Mouse (Mus musculus) liver, embryonic 16.5 days (tissue): ENCODE data around the gene Eml3. TPM values are rescaled to one million over a fixed set of nuclear protein-coding genes. Genes with fewer than 3 reads are reported as not detected.

Source experiments
- ATAC-seq: fragments of 200-750 bp; cut with Nextera tagmentation; 2 replicates; pipeline ENCODE4 v1.8.0; 2017; ENCODE audit warnings: low read depth, mild to moderate bottlenecking, moderate number of reproducible peaks, moderate library complexity
- H3K27ac ChIP-seq: fragments of 300-500 bp; sonication (generic); 2 replicates; pipeline ENCODE4 v1.5.1; 2014; ENCODE audit warnings: mild to moderate bottlenecking, low read length
- H3K27me3 ChIP-seq: fragments of 300-500 bp; sonication (generic); 2 replicates; pipeline ENCODE4 v1.6.1; 2014; ENCODE audit warnings: low read depth, low read length, mixed read lengths; ENCODE audit not compliant: control insufficient read depth, insufficient read depth
- H3K36me3 ChIP-seq: fragments of 300-500 bp; sonication (generic); 2 replicates; pipeline ENCODE4 v1.6.1; 2014; ENCODE audit warnings: mild to moderate bottlenecking; ENCODE audit not compliant: control insufficient read depth, insufficient read depth
- H3K4me1 ChIP-seq: fragments of 300-500 bp; sonication (generic); 2 replicates; pipeline ENCODE4 v1.6.1; 2014; ENCODE audit warnings: low read depth, low read length, mixed read lengths; ENCODE audit not compliant: control insufficient read depth
- H3K4me2 ChIP-seq: fragments of 300-500 bp; sonication (generic); 2 replicates; pipeline ENCODE4 v1.6.1; 2014; ENCODE audit warnings: low read depth, low read length, mixed read lengths
- H3K4me3 ChIP-seq: fragments of 300-500 bp; sonication (generic); 2 replicates; pipeline ENCODE4 v1.5.1; 2014; ENCODE audit warnings: low read depth, mild to moderate bottlenecking, low read length
- H3K9ac ChIP-seq: fragments of 300-500 bp; sonication (generic); 2 replicates; pipeline ENCODE4 v1.6.1; 2014; ENCODE audit warnings: low read depth, low read length
- H3K9me3 ChIP-seq: fragments of 300-500 bp; sonication (generic); replicated peaks from 2 replicates; pipeline ENCODE4 v1.6.1; 2016; ENCODE audit warnings: low read length; ENCODE audit not compliant: control insufficient read depth
- WGBS: fragments of 180-500 bp; shearing (Covaris S2); extraction: QIAGEN DNeasy Blood & Tissue Kit; methylation state at CpG from one replicate; pipeline ENCODE4 v1.1.7; 2014; ENCODE audit not compliant: insufficient replicate concordance; 5-methylcytosine and 5-hydroxymethylcytosine counted together
- polyA plus RNA-seq: library from polyadenylated mRNA; unstranded; fragments of >200 nt; fragmentation: Nextera tagmentation; extraction: Ambion mirVana; gene quantifications from 2 replicates; pipeline ENCODE4 v1.2.1, GENCODE M21; 2015

The Eml3 gene
- polyA plus RNA-seq, 1 experiment from 2014 or later: 12.8 TPM

GRCm38 (mm10) chr19:8908531-8908930 lies 20.8 kb upstream of the Eml3 start:
- Histone ChIP-seq H3K4me2 (no peak overlapping the region), H3K4me3 (no peak overlapping the region), H3K27me3 (no peaks in the 10 kb centered on the region), H3K9me3 (no peaks in the 10 kb centered on the region), H3K9ac (no peak overlapping the region), H3K27ac (no peak overlapping the region), H3K36me3 (peaks cover 82% of the 10 kb centered on the region), H3K4me1 (no peaks in the 10 kb centered on the region)
- ATAC-seq: no peak
- WGBS: 81% methylated on average over 6 of the region's 6 CpGs

GRCm38 (mm10) chr19:8911810-8912209 lies 17.5 kb upstream of the Eml3 start:
- Histone ChIP-seq H3K9ac (no peak overlapping the region), H3K27me3 (no peaks in the 10 kb centered on the region), H3K4me3 (no peak overlapping the region), H3K4me1 (no peaks in the 10 kb centered on the region), H3K9me3 (no peaks in the 10 kb centered on the region), H3K4me2 (no peak overlapping the region), H3K36me3 (peaks cover 91% of the 10 kb centered on the region), H3K27ac (no peak overlapping the region)
- WGBS: 89% methylated on average over 5 of the region's 5 CpGs
- ATAC-seq: no peak

DNA sequence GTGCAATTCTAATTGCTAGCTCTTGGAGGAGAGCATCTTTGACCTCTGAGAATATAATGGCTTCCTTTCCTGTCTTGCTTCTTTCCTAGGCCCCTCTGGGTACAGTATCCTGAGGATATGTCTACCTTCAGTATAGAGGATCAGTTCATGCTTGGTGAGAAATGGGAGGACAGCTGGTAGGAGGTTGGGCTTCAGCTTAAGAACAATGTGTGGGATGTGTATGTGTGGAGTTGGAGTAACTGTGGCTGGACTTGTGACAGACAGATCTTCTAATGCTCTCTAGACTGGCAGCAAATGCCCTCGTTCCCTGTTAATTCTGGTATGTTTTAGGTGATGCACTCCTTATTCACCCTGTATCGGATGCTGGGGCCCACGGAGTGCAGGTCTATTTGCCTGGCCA lies 15.1 kb upstream of the Eml3 start:
- 85% methylated on average over 3 of the region's 3 CpGs for WGBS
- H3K36me3 ChIP-seq: peaks cover 69% of the 10 kb centered on the region
- H3K27me3 ChIP-seq: no peaks in the 10 kb centered on the region
- H3K9ac ChIP-seq: no peak overlapping the region
- no peaks in the 10 kb centered on the region for H3K9me3 ChIP-seq
- H3K4me3 ChIP-seq: no peak overlapping the region
- H3K27ac ChIP-seq: no peak overlapping the region
- no peaks in the 10 kb centered on the region for H3K4me1 ChIP-seq
- no peak for ATAC-seq
- H3K4me2 ChIP-seq: no peak overlapping the region

DNA sequence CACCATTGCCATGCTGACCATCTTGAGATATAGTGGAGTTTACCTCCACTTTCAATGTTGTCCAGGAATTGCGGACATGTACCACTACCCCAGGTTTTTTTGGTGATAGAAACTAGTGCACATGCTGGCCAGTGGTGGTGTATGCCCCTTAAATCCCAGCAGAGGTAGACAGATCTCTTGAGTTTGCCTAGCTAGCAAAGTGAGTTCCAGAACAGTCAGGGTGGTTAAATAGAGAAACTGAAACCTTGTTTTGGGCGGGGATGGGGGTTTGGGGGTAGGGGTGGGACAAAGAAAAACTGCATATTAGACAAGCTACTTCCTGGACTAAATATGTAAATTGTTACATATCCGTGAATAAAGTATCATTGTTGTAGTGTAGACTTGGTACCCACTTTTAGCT lies 10.4 kb upstream of the Eml3 start:
- no peak for ATAC-seq
- Histone ChIP-seq H3K9me3 (no peaks in the 10 kb centered on the region), H3K4me3 (no peak overlapping the region), H3K27ac (no peak overlapping the region), H3K36me3 (peaks cover 24% of the 10 kb centered on the region), H3K9ac (no peak overlapping the region), H3K4me2 (no peak overlapping the region), H3K4me1 (peaks cover 16% of the 10 kb centered on the region), H3K27me3 (no peaks in the 10 kb centered on the region)
- 78% methylated on average over 3 of the region's 3 CpGs for WGBS

DNA sequence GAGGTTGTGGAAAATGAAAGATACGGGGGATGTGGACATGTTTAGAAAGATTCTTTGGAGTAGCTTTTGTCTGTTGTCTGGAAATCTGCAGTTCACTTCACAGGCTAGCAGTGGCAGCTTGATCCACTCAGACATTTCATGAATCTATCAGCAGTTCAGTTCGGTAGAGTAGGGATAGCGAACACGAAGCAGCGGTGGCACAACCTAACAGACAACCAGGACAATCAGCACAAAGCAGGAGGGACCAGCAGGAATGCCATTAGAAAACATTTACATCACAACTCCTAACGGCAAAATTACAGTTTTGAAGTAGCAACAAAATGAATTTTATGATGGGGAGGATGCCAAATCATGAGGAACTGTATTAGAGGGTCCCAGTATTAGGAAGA lies 9.7 kb upstream of the Eml3 start:
- peak overlapping the region; percentile 90 for H3K9ac ChIP-seq
- no peaks in the 10 kb centered on the region for H3K27me3 ChIP-seq
- H3K4me3 ChIP-seq: peak overlapping the region; percentile 87
- H3K4me2 ChIP-seq: peak overlapping the region; percentile 92
- H3K9me3 ChIP-seq: no peaks in the 10 kb centered on the region
- peak overlapping the region; percentile 96 for H3K27ac ChIP-seq
- peaks cover 16% of the 10 kb centered on the region for H3K4me1 ChIP-seq
- H3K36me3 ChIP-seq: peaks cover 17% of the 10 kb centered on the region
- 58% methylated on average over 6 of the region's 6 CpGs for WGBS
- ATAC-seq: no peak

DNA sequence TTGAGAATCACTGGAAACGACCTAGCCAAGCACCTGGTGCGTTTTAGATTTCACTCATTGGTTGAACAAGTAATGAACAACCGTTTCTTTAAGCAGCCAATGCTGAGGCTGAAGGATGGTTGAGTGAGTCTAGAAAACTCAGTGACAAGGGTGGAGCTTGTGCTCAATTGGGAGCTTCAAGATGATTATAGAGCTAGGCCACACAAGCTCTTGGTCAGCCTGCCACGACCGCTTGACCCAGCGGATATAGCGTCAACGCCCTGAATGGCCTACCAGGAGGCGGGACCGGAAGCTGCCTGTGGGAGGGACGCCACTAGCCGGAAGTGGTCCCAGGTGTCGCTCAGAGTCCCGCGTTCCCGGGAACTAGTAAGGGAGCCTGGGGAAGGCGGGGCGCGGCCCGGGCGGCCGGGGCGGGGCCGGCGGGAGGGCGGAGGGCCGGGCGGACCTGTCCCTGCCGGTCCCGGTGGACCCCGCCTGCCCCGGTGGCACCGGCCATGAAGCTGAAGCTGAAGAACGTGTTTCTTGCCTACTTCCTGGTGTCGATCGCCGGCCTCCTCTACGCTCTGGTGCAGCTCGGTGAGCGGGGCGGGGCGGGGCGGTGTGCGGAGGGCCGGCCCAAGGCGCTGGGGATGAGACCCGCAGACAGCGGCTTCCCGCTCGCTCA lies 9.1 kb upstream of the Eml3 start, which contains the start of gene B3gat3:
Gene B3gat3, plus strand, starts transcription at position 302 of the 664 bp plus-strand sequence.
- peak within 1 kb of the TSS; percentile 90 for H3K9ac ChIP-seq
- H3K4me1 ChIP-seq: peaks cover 16% of the 10 kb centered on the region
- H3K4me2 ChIP-seq: peak within 1 kb of the TSS; percentile 92
- H3K36me3 ChIP-seq: peaks cover 12% of the 10 kb centered on the region
- under 1% methylated on average over 48 of the region's 50 CpGs for WGBS
- no peaks in the 10 kb centered on the region for H3K27me3 ChIP-seq
- H3K27ac ChIP-seq: peak within 1 kb of the TSS; percentile 96
- ATAC-seq: peak; percentile 96
- H3K4me3 ChIP-seq: peak within 1 kb of the TSS; percentile 87
- no peaks in the 10 kb centered on the region for H3K9me3 ChIP-seq

DNA sequence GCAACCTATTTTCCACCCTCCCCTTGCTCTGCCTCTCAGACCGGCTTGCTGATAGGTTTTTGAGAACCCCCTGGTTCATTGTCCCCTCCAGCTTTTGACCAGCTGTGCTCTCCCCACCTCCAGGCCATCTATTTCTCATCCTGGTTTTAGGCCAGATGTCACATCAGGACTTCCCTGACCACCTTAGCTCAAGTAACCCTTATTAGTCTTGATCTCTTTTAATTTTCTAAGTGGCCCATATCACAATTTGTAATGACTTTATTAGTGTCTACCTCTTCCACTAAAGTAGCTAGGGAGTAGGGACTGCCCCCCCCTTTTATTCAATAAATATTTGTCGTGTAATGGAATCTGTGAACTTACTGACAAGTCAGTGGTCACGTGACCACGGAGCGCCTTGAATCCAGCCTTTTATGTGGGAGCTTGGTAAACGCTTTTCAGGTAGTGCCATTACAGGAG lies 8.5 kb upstream of the Eml3 start:
- WGBS: under 1% methylated on average over 6 of the region's 6 CpGs
- Histone ChIP-seq H3K9me3 (no peaks in the 10 kb centered on the region), H3K27ac (peak overlapping the region; percentile 96), H3K4me2 (peak overlapping the region; percentile 92), H3K27me3 (no peaks in the 10 kb centered on the region), H3K4me1 (peaks cover 16% of the 10 kb centered on the region), H3K36me3 (peaks cover 5% of the 10 kb centered on the region), H3K4me3 (peak overlapping the region; percentile 87), H3K9ac (peak overlapping the region; percentile 90)
- no peak for ATAC-seq

DNA sequence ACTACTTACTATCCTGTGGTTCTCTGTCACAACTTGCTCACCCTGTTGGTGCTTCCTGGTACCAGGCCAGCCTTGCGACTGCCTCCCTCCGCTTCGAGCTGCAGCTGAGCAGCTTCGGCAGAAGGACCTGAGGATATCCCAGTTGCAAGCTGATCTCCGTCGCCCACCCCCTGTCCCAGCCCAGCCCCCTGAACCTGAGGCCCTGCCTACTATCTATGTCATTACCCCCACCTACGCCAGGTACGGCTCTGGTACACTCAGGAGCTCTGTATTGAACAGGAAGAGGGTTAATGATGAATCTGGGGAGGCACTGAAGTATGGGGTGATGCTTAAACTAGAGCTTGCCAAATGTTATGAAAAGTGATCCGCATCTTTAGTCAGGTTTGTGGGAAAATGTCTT lies 7.6 kb upstream of the Eml3 start:
- 73% methylated on average over 9 of the region's 9 CpGs for WGBS
- Histone ChIP-seq H3K9me3 (no peaks in the 10 kb centered on the region), H3K9ac (peak overlapping the region; percentile 90; the same call in 1 of the 2 replicates), H3K27ac (peak overlapping the region; percentile 96; the same call in 1 of the 2 replicates), H3K36me3 (no peaks in the 10 kb centered on the region; the same call in 1 of the 2 replicates), H3K4me2 (peak overlapping the region; percentile 92), H3K4me3 (peak overlapping the region; percentile 87), H3K27me3 (no peaks in the 10 kb centered on the region), H3K4me1 (peaks cover 19% of the 10 kb centered on the region)
- ATAC-seq: no peak

GRCm38 (mm10) chr19:8926766-8927165 lies 2.6 kb upstream of the Eml3 start:
- Histone ChIP-seq H3K27ac (no peak overlapping the region), H3K4me1 (peaks cover 46% of the 10 kb centered on the region)
- WGBS: 46% methylated on average over 2 of the region's 2 CpGs

More at GRCm38 (mm10) chr19:8926766-8927165, 2.6 kb upstream of the Eml3 start:
- no peak overlapping the region for H3K4me2 ChIP-seq
- no peak for ATAC-seq
- no peaks in the 10 kb centered on the region for H3K27me3 ChIP-seq
- H3K9me3 ChIP-seq: no peaks in the 10 kb centered on the region
- no peak overlapping the region for H3K4me3 ChIP-seq
- no peaks in the 10 kb centered on the region for H3K36me3 ChIP-seq
- H3K9ac ChIP-seq: no peak overlapping the region
